Mouse (Mus musculus): Measurements from ENCODE around the gene Il1rl1. TPM values are rescaled to one million over a fixed set of nuclear protein-coding genes. Genes with fewer than 3 reads are reported as not detected.

Gene Il1rl1
- polyA plus RNA-seq, 1 experiment, result 0.89 TPM

GRCm38 (mm10) chr1:40393214-40393613, 36.2 kb upstream of the Il1rl1 start:
- Histone ChIP-seq H3K4me3 (ENCODE audit: extremely low read depth, insufficient read depth, insufficient read length) (no peak overlapping the region), H3K27ac (ENCODE audit: insufficient read depth, low read length) (no peak overlapping the region), H3K4me1 (ENCODE audit: control insufficient read depth, insufficient read depth, insufficient read length) (no peaks in the 10 kb centered on the region), H3K36me3 (ENCODE audit: control insufficient read depth, insufficient read depth, low read length) (no peaks in the 10 kb centered on the region), H3K27me3 (ENCODE audit: control insufficient read depth, insufficient read depth, low read length) (no peaks in the 10 kb centered on the region)
- TF ChIP-seq POLR2A (IDR thresholded peaks at IDR 0.05; ENCODE audit: low read depth, low read length), result no peak
- no peak for TF ChIP-seq CTCF (IDR thresholded peaks at IDR 0.05; ENCODE audit: extremely low read depth, insufficient read depth, insufficient read length, insufficient replicate concordance)
- no peak for DNase-seq (ENCODE audit: low read depth in 1 of 2, low spot score in 2 of 2)
- 78% methylated on average over 7 of the region's 7 CpGs for WGBS

- 76% methylated on average over 6 of the region's 6 CpGs for WGBS
- Histone ChIP-seq H3K27me3 (ENCODE audit: control insufficient read depth, insufficient read depth, low read length) (no peaks in the 10 kb centered on the region), H3K36me3 (ENCODE audit: control insufficient read depth, insufficient read depth, low read length) (no peaks in the 10 kb centered on the region), H3K27ac (ENCODE audit: insufficient read depth, low read length) (no peak overlapping the region), H3K4me1 (ENCODE audit: control insufficient read depth, insufficient read depth, insufficient read length) (no peaks in the 10 kb centered on the region; the same call in 1 of the 2 replicates), H3K4me3 (ENCODE audit: extremely low read depth, insufficient read depth, insufficient read length) (no peak overlapping the region)
- TF ChIP-seq POLR2A (IDR thresholded peaks at IDR 0.05; ENCODE audit: low read depth, low read length) (no peak), CTCF (IDR thresholded peaks at IDR 0.05; ENCODE audit: extremely low read depth, insufficient read depth, insufficient read length, insufficient replicate concordance) (no peak)
- no peak for DNase-seq (ENCODE audit: low read depth in 1 of 2, low spot score in 2 of 2)
Measured at GRCm38 (mm10) chr1:40399639-40400038, 29.7 kb upstream of the Il1rl1 start.

GRCm38 (mm10) chr1:40404682-40405081, 24.7 kb upstream of the Il1rl1 start:
- DNase-seq (ENCODE audit: low read depth in 1 of 2, low spot score in 2 of 2), result no peak
- Histone ChIP-seq H3K4me1 (ENCODE audit: control insufficient read depth, insufficient read depth, insufficient read length) (no peaks in the 10 kb centered on the region; the same call in 1 of the 2 replicates), H3K36me3 (ENCODE audit: control insufficient read depth, insufficient read depth, low read length) (no peaks in the 10 kb centered on the region), H3K27me3 (ENCODE audit: control insufficient read depth, insufficient read depth, low read length) (no peaks in the 10 kb centered on the region), H3K4me3 (ENCODE audit: extremely low read depth, insufficient read depth, insufficient read length) (no peak overlapping the region), H3K27ac (ENCODE audit: insufficient read depth, low read length) (no peak overlapping the region)
- TF ChIP-seq CTCF (IDR thresholded peaks at IDR 0.05; ENCODE audit: extremely low read depth, insufficient read depth, insufficient read length, insufficient replicate concordance), result no peak
- no peak for TF ChIP-seq POLR2A (IDR thresholded peaks at IDR 0.05; ENCODE audit: low read depth, low read length)
- 46% methylated on average over 7 of the region's 7 CpGs for WGBS

DNA sequence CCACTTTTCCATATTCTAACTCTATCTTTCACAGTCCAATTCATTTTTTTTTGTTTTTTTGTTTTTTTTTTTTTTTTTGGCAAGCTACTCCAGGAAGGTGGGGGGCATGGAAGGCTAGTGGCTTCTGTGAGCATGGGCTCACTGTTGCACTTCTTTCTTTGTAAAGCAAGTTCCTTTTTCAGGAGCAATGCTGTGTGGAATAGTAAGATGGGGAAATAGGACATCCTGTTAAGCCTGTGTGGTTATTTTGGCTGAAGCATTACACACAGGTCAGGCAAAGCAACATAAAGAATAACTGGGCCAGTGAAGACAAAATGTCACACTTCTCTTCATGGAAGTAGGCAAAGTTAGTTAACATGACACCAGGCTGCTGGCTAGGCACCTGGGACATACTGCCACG, 19.5 kb upstream of the Il1rl1 start:
- Histone ChIP-seq H3K36me3 (ENCODE audit: control insufficient read depth, insufficient read depth, low read length) (no peaks in the 10 kb centered on the region), H3K4me1 (ENCODE audit: control insufficient read depth, insufficient read depth, insufficient read length) (no peaks in the 10 kb centered on the region), H3K27me3 (ENCODE audit: control insufficient read depth, insufficient read depth, low read length) (no peaks in the 10 kb centered on the region), H3K4me3 (ENCODE audit: extremely low read depth, insufficient read depth, insufficient read length) (no peak overlapping the region), H3K27ac (ENCODE audit: insufficient read depth, low read length) (no peak overlapping the region)
- no peak for DNase-seq (ENCODE audit: low read depth in 1 of 2, low spot score in 2 of 2)
- TF ChIP-seq POLR2A (IDR thresholded peaks at IDR 0.05; ENCODE audit: low read depth, low read length) (no peak), CTCF (IDR thresholded peaks at IDR 0.05; ENCODE audit: extremely low read depth, insufficient read depth, insufficient read length, insufficient replicate concordance) (no peak)
- WGBS, result 24% methylated on average over 1 of the region's 1 CpGs

- Histone ChIP-seq H3K4me1 (ENCODE audit: control insufficient read depth, insufficient read depth, insufficient read length) (no peaks in the 10 kb centered on the region), H3K36me3 (ENCODE audit: control insufficient read depth, insufficient read depth, low read length) (no peaks in the 10 kb centered on the region), H3K27ac (ENCODE audit: insufficient read depth, low read length) (no peak overlapping the region), H3K4me3 (ENCODE audit: extremely low read depth, insufficient read depth, insufficient read length) (no peak overlapping the region), H3K27me3 (ENCODE audit: control insufficient read depth, insufficient read depth, low read length) (no peaks in the 10 kb centered on the region)
- 82% methylated on average over 1 of the region's 1 CpGs for WGBS
- DNase-seq (ENCODE audit: low read depth in 1 of 2, low spot score in 2 of 2), result no peak
- TF ChIP-seq CTCF (IDR thresholded peaks at IDR 0.05; ENCODE audit: extremely low read depth, insufficient read depth, insufficient read length, insufficient replicate concordance) (no peak), POLR2A (IDR thresholded peaks at IDR 0.05; ENCODE audit: low read depth, low read length) (no peak)
Measured at GRCm38 (mm10) chr1:40413039-40413438, 16.3 kb upstream of the Il1rl1 start.

DNA sequence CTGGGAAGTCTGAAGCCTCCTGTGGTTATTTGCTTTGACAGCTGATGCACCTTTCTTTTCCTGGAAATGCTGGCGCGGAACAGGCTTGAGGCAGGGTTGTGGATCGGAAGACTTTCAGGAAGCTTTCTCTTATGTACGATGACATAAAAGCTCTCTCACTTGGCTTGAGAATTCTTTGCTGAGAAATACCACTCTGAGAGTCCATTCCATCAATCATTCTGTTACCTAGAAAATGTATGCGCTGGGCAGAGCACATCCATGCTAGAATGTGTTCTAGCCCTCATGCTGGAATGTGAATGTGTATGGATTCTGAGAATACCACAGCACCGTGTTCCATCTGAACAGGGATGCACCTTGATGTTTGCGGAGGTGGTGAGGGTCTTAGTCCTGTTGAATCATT, 15.1 kb upstream of the Il1rl1 start:
- Histone ChIP-seq H3K4me1 (ENCODE audit: control insufficient read depth, insufficient read depth, insufficient read length) (no peaks in the 10 kb centered on the region), H3K27me3 (ENCODE audit: control insufficient read depth, insufficient read depth, low read length) (no peaks in the 10 kb centered on the region), H3K36me3 (ENCODE audit: control insufficient read depth, insufficient read depth, low read length) (no peaks in the 10 kb centered on the region), H3K4me3 (ENCODE audit: extremely low read depth, insufficient read depth, insufficient read length) (no peak overlapping the region), H3K27ac (ENCODE audit: insufficient read depth, low read length) (no peak overlapping the region)
- TF ChIP-seq CTCF (IDR thresholded peaks at IDR 0.05; ENCODE audit: extremely low read depth, insufficient read depth, insufficient read length, insufficient replicate concordance), result no peak
- no peak for TF ChIP-seq POLR2A (IDR thresholded peaks at IDR 0.05; ENCODE audit: low read depth, low read length)
- DNase-seq (ENCODE audit: low read depth in 1 of 2, low spot score in 2 of 2), result no peak
- 90% methylated on average over 7 of the region's 7 CpGs for WGBS

GRCm38 (mm10) chr1:40414863-40415656, 14.3 kb upstream of the Il1rl1 start:
- 86% methylated on average over 7 of the region's 7 CpGs for WGBS
- no peak for TF ChIP-seq CTCF (IDR thresholded peaks at IDR 0.05; ENCODE audit: extremely low read depth, insufficient read depth, insufficient read length, insufficient replicate concordance)
- no peak for TF ChIP-seq POLR2A (IDR thresholded peaks at IDR 0.05; ENCODE audit: low read depth, low read length)
- Histone ChIP-seq H3K27ac (ENCODE audit: insufficient read depth, low read length) (no peak overlapping the region), H3K27me3 (ENCODE audit: control insufficient read depth, insufficient read depth, low read length) (no peaks in the 10 kb centered on the region), H3K4me1 (ENCODE audit: control insufficient read depth, insufficient read depth, insufficient read length) (no peaks in the 10 kb centered on the region), H3K4me3 (ENCODE audit: extremely low read depth, insufficient read depth, insufficient read length) (no peak overlapping the region), H3K36me3 (ENCODE audit: control insufficient read depth, insufficient read depth, low read length) (no peaks in the 10 kb centered on the region)
- no peak for DNase-seq (ENCODE audit: low read depth in 1 of 2, low spot score in 2 of 2)

All from spleen, adult 2 months (tissue).